Mouse (Mus musculus) CD4-positive, CD25-positive, alpha-beta regulatory T cell, adult 4 months (primary cell): ENCODE measurements around the gene Vamp5. TPM values are rescaled to one million over a fixed set of nuclear protein-coding genes. Genes with fewer than 3 reads are reported as not detected.

ENCODE experiments used
- ATAC-seq: one replicate; pipeline ENCODE4 v1.8.0; 2017
- polyA plus RNA-seq, 2 experiments: library from polyadenylated mRNA; unstranded; fragments of 100-300 nt; shearing (Covaris generic); gene quantifications; one replicate each; pipeline ENCODE4 v1.2.1; 2017

The Vamp5 gene
- polyA plus RNA-seq, 2 experiments from 2014 or later, result 66.7 to 70.3 TPM

GRCm38 (mm10) chr6:72364009-72364408 is 16.3 kb downstream of the Vamp5 start:
- no peak for ATAC-seq

- peak; percentile 98 for ATAC-seq
Measured at GRCm38 (mm10) chr6:72362132-72363028, 17.9 kb downstream of the Vamp5 start.

GRCm38 (mm10) chr6:72361121-72361551 is 19.1 kb downstream of the Vamp5 start:
- no peak for ATAC-seq

GRCm38 (mm10) chr6:72360599-72360935 is 19.7 kb downstream of the Vamp5 start:
- ATAC-seq, result no peak

- ATAC-seq, result no peak
Measured at GRCm38 (mm10) chr6:72359891-72360598, 20.2 kb downstream of the Vamp5 start.

- no peak for ATAC-seq
Measured at GRCm38 (mm10) chr6:72359343-72359742, 20.9 kb downstream of the Vamp5 start.

GRCm38 (mm10) chr6:72358086-72358764 is 22.0 kb downstream of the Vamp5 start:
- ATAC-seq, result no peak

GRCm38 (mm10) chr6:72357164-72358079 is 22.8 kb downstream of the Vamp5 start:
- ATAC-seq, result no peak

GRCm38 (mm10) chr6:72356001-72356532 is 24.2 kb downstream of the Vamp5 start:
- ATAC-seq, result no peak

- ATAC-seq, result peak; percentile 53
Measured at GRCm38 (mm10) chr6:72355066-72355911, 25.0 kb downstream of the Vamp5 start, which contains the start of gene Tmem150a. Gene Tmem150a, plus strand, starts transcription at chr6:72355447.

GRCm38 (mm10) chr6:72354025-72354424 is 26.2 kb downstream of the Vamp5 start:
- no peak for ATAC-seq

GRCm38 (mm10) chr6:72352636-72353405 is 27.4 kb downstream of the Vamp5 start:
- ATAC-seq, result no peak

GRCm38 (mm10) chr6:72350214-72350613 is 30.1 kb downstream of the Vamp5 start:
- ATAC-seq, result no peak

GRCm38 (mm10) chr6:72348411-72348810 is 31.9 kb downstream of the Vamp5 start:
- ATAC-seq, result no peak

GRCm38 (mm10) chr6:72347166-72347941 is 32.9 kb downstream of the Vamp5 start, which contains the start of gene 0610030E20Rik:
Gene 0610030E20Rik, plus strand, starts transcription at chr6:72347317.
- ATAC-seq, result peak; percentile 69

- no peak for ATAC-seq
Measured at GRCm38 (mm10) chr6:72346261-72346660, 34.0 kb downstream of the Vamp5 start.

- no peak for ATAC-seq
Measured at GRCm38 (mm10) chr6:72345633-72346032, 34.6 kb downstream of the Vamp5 start.

- peak; percentile 75 for ATAC-seq
Measured at GRCm38 (mm10) chr6:72345074-72345567, 35.1 kb downstream of the Vamp5 start, which contains the start of gene Usp39. Gene Usp39, minus strand, starts transcription at chr6:72345184.
